Mouse (Mus musculus): ENCODE data around the gene Gm10644.

Gene Gm10644

DNA sequence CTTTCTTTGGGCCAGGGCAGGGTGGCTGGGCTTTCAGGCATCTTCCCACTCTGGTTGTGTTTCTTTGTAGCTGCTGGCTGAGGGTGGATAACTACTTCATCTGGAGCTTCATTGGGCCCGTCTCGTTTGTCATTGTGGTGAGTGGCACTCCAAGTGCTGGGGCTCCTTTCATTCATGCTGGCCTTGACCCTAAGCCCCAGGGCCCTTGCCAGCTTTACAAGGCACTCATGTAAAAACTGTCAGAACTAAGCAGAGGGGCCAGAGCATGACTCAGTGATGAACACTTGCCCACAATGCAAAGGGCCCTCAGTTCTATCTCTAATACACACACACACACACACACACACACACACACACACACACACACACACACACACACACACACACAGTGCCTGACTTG is 20.0 kb downstream of the Gm10644 start:
- no peak for DNase-seq (ENCODE audit: low spot score)

DNA sequence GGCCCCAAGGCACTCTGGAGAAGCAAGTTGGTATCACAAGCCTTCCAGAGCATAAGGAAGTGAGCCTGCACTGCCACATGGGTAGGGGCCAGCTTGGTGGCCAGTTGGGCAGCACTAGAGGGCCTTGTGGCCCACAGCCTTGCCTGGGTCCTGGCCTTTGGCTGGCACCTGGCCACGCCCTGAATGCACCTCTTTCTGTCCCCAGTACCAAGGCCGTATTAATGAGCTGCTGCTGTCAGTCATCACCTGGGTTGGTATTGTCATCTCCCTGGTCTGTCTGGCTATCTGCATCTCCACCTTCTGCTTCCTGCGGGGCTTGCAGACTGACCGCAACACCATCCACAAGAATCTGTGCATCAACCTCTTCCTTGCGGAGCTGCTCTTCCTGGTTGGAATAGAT is 20.8 kb downstream of the Gm10644 start:
- no peak for DNase-seq (ENCODE audit: low spot score)

DNA sequence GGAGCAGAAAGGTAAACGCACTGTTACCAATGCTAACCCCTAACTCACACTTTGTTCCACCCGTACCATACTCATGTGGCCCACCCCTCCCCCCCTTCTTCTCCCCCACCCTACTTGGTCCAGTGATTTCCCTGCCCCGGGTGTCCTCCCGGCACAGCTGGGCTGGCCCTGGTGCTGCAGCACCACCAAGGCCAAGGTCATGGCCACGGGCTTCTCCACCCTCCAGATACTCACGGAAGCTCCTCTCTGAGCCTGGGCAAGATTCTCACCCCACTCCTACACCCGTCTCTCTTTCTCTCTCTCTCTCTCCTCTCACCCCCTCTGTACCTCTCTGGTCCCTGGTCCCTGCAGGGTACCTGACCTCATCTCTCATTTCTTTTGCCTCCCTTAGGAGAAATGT is 28.7 kb downstream of the Gm10644 start:
- no peak for DNase-seq (ENCODE audit: low spot score)

DNA sequence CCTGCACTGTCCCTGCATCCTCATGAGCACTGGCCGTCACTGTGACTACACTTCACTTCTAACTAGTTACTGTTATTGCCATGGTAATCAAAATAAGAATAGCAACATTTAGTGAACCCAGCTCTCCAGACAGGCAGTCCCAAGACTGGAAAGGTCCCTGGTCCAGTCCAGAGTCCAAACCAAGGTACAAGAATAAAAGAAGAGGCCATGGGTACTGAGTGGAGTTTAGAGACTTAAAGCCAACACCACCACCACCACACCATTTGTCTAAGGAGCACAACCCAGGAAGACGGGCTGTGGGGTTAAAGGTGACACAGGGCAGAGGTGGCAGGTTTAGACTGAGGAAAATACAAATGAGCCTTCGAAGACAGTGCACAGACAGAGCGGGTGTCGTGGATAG is 30.4 kb downstream of the Gm10644 start:
- DNase-seq (ENCODE audit: low spot score) = no peak

DNA sequence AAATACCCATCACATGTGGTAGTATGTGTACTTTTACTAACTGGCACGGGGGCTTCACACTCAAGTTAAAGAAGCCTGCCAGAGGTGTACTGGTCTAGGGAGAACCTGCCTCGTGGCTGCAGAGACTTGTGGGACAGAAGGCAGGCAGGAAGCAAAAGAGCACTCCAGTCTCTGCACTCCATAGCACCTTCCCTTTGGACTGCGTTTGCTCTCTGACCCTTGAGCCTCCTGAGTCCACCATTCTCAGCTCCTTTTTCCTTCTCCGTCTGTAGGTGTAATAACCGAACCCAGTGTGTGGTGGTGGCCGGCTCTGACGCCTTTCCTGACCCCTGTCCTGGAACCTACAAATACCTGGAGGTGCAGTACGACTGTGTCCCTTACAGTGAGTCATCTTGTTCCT is 32.3 kb downstream of the Gm10644 start:
- no peak for DNase-seq (ENCODE audit: low spot score)

DNA sequence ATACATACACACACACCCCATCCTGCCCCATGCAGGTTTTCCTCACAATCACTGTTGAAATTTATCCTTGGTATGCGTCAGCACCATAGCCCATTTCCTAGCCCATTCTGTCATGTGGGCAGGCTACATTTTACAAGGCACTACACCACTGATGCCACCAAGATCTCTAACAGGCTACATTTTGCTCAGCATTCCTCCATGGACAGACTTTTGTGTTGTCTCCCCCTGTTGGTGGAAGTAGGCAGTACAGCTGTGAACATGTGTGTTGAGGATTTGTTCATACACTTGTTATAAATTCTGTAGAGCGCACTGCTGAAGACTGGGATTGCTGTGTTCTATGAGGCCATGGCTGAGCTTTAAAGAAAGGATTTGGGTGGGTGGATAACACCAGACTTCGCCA is 33.4 kb downstream of the Gm10644 start:
- DNase-seq (ENCODE audit: low spot score) = peak; percentile 80

DNA sequence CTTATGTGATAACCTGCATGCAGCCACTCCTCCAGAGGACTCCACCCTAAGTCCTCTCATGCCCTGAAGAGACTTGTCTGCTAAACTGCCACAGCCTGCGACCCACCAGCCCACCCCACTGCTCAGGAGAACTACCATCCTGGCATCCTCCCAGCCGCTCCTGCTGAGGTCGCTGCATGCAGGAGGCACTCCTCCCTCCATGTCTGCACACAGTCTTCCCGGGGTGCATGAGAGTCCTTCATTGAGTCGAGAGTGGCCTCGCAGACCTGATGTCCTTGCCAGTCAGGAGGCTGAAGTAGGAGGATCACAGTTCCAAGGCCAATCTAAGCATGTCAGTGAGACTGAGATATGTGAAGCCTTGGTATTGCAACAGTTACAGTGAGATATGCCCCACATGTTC is 37.4 kb downstream of the Gm10644 start:
- no peak for DNase-seq (ENCODE audit: low spot score)

DNA sequence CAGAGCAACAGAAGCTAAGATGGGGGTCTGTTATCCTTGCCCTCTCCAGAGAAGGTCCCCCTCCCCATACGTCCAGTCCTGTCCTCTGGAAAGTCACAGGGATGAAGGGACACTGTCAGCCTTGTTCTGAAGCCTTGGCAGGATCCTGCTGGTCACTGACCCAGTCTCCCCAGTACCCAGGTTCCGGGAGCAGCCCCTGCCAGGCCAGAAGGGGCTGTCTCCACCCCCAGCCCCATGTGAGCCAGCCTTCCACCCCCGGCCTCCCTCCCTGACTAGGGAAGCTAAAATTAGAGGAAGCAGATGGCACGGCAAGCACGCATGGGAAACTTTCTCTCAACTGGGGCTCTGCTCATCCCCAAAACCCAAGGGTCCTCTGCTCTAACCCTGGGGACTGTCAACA is 39.0 kb downstream of the Gm10644 start:
- no peak for DNase-seq (ENCODE audit: low spot score)

DNA sequence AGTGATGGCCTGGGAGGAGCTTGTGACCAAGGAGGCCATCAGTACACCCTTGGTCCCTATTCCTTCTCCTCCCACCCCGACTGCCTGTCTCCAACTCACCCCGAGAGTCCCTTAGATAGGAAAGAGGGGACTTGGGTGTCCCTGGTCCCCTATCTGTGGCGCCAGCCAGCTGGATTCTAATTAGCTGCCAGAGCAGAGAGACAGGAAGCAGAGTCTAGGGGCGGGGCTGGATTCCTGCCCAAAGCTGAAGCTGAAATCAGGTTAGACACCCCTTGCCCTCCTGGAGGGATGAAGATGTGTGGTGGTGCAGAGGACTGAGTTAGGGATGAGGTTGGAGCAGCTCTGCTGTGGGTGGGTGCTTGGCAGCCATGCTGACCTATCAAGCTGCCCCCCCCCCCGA is 40.1 kb downstream of the Gm10644 start:
- no peak for DNase-seq (ENCODE audit: low spot score)

DNA sequence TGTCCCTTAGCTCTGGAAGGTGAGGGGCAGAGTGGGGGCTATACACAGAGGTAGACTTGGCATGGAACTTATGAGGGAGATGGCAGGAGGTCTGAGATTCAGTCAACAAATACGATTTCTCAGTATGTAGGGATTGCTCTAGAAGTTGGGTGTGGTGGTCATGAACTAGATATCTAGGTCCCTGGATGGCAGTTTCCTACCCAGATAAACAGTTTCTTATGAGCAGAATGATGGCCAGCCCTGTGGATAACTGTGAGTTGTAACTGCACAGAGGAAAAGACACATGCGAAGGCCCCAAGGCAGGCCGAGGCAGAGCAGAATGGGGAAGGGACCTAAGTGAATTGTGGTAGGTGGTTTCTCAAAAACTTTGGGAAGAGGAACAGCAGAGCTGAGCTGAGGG is 40.8 kb downstream of the Gm10644 start:
- DNase-seq (ENCODE audit: low spot score) = no peak

DNA sequence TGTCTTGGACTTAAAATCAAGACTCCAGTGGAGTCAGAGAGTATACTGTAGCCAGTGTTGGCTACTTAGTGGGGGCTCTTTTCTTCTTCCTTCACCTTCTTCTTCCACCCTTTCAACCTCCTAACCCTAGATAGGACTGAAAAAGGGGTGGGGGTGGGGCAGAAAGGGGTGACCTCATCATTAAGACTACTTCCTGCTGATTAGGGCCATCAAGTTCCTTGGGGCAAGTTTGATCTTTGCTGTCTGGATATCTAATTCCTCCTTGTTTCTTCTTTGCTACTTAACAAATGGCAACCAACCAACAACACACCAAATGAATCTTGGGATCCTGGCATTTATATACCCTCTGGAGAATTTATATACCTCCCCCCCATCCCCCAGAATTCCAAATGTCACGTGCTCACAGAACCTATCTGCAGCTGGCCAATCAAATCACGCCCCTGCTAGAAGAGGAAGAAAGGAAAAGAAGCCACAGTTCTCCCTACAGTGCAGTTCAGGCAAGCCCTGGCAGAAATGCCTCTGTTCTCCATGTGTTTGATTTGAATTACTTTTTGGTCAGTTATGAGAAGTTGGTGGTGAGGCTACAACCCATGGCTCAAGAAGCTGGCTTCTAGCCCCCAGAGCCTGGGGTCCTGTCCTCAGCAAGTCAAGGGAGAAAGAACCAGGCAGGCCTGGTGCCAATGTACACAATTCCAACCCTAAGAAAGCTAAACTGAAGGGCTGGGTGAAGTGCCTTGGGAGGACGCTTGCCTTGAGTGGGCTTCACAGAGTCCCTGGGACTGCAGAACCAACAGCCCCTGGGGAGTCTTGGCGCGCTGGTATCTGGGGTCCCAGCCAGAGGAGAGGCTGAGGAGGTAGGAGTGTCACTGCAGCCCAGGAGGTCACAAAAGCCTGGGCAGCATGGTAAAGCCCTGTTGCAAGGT is 42.9 kb downstream of the Gm10644 start:
- DNase-seq (ENCODE audit: low spot score) = no peak

DNA sequence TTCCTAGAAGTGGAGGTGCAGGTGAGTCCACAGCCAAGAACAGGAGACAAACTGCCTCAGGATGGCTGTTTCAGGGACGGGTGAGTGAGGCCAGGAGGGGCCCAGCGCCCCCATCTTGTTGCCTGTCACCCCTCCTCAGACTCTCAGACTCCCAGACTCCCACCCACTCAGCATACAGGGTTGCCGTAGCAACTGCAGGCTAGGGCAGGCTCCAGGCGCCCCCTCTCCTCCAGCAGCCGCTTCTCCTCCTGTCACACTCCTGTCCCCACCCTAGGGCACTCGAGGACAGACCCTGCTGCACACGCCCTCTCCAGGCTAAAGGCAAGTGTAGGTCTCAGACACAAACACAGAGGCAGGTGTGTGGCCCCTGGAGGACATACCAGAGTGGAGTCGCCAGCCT is 45.7 kb downstream of the Gm10644 start:
- no peak for DNase-seq (ENCODE audit: low spot score)

DNA sequence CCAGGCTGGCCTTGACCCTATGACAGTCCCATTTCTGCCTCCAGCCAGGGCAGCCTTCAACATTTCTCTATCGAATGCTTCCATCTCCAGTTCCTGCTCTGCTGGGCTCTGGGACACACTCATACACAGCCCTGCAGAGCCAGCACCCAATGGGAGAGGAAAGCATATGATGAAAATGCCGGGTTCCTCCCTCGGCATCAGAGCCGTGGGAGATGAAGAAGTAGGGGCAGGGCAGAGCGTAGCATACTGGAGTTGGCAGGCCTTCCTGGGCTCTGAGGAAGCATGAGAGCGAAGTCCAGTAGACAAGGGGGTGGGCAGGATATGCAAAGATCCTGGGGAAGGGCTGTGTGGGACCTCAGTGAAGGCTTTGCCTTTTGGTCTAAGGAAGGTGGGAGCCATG is 46.4 kb downstream of the Gm10644 start:
- DNase-seq (ENCODE audit: low spot score) = no peak

DNA sequence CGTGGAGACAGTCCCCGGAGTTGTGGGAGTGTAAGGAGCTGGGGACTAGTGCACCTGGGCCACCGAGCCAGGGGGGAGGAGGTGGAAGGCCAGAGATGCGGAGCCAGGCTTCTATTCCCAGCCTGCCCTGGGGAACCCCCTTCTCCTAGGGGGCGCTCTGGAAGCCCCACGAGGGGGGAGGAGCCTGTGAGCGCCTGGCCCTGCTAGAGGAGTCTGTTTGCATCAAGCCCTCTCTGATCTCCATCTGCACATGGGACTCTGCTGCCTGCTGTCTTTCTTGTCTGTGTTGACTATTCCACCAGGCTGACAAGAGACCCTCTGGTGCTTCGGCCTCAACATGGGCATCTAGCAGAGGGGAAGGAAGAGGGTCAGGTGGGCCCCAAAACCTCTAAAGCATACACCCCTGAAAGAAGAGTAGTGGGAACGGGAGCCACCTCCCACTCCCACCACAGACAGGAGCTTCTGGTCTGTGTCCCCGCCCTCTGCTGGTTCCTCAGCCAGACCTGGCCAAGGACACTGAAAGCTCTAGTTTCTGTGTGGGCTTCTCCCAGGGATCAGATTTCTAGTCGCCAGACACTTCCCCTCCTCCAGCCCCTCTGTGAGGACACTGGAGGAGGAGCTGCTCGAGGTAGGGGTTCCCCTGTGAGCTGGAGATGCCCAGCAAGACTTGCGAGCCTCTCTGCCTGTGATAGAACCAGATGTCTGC is 51.9 kb downstream of the Gm10644 start:
- no peak for DNase-seq (ENCODE audit: low spot score)

DNA sequence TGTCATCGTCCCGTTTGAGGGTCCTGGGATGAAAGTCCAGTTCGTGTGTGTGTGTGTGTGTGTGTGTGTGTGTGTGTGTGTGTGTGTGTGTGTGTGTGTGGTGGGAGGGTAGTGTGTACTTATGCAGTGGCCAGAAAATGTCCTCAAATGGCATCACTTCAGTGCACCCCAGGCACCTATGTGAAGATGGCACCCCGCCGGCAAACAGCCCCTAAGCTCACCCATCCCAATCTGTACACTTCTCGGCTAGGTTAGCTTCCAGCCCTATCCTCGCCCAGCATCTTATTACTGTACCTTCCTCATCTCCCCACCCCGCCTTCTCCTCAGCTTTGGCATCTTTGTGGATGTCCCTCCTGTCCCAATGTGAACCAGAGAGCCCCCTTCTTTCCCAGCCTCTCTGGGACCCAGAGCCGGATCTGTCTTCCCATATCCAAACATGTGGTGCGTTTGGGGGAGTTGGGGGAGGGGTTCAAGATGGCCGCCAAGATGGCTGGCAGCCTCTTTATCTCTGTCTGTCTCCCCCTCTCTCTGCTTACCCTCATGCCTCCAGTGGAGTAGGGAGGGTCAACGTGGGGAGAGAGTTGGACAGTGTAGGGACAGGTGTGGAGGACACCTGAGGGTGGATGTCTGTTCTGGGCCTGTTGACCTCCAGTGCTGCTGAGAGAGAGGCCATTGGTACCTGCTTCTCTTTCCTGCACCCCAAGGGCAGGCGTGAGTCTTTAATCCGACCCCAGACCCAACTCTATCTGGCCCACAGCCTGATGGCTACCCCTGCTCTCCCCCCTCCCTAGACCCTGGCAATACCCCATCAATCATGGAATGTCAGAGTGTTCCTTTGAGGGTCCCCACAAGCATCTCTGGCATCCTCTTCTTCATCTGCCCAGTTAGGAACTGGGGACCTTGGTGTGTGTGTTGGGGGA is 53.2 kb downstream of the Gm10644 start:
- DNase-seq (ENCODE audit: low spot score) = no peak

DNA sequence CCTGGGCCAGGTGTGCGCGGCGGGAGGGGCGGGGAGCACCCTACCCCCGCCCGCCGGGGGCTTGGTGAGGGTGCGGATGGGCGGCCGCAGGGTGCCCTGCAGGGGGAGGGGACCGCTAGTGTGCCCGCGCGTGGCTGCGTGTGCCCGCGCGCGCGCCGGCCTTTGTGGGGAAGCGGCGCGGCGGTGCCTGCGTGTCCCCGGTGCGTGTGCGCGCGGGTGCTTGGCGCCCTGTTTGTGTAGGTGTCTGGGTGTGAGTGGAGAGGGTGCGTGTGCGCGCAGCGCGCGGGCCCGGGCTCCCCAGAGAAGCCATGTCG is 54.1 kb downstream of the Gm10644 start:
- DNase-seq (ENCODE audit: low spot score) = peak; percentile 77

DNA sequence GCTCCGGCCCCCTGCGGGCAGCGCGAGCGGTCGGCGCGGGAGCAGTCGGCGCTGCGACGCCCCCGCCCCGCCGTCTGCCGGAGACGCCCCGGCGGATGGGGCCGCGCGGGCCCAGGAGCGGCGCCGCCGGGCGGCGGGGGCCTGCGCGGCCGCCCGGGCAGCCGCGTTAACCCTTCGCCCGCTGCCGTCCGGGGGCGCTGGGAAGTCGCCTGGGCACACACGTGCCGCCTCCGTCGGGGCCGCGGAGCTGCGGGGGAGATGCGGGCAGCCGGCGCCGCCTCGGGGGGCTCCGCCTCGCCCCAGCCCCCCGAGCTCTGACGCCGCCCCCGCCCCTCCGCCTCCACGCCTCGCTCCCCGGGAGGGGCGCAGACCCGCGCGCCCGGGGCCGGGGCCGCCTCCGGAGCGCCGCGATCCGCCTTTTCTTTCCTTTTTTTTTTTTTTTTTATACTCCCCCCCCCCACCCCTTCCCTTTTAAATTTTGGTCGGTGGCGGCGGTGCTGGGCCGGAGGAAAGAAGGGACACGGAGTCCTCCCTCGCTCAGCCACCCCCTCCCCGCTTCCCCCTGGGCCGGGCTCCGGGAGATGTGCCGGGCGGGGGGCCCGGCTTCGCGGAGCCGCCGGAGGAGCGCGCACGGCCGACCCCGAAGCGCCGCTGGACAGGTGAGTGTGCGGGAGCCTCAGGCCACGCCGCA is 54.6 kb downstream of the Gm10644 start:
- DNase-seq (ENCODE audit: low spot score) = no peak

DNA sequence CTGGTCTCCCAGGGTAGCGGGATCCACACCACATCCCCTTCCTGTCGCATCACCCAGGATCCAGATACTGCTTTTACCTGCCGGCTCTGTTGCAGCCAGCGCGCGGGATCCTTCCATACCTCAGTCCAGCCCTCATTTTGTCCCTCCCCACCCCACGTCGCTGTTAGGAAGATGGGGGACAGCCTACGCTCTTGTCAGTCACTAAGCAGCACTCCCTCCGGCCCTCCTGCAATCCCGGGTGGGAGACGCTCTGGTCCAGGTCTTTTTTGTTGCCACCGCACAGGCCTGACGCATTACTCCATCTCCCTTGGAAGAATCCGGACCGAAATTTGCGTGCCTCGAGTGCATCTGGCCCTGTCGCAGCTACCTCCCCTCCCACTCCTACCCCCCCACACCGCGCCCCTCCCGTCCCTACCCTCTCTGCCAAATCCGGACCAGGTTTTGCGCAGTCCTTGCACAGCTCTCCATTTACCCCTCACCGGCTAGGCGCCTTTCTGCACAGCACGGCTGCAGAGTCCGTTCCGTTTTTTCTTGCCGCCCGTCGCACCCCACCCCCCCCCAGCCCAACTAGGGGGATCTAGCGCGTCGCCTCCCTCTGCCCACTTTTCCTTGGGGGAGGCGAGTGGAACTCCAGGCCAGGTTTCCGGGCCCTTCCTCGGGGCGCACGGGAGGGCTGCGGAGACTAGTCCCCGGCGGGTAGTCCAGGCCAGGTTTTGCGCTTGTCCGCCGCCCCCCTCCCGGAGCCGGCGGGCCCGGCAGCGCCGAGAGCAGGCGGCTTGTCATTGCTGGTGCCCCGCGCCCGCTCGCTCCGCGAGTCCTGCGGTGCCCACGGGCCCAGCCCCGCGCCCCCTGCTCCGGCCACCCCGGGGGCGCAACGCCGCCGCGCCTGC is 55.4 kb downstream of the Gm10644 start, which contains the start of gene Adgrl1:
TSS of gene Adgrl1 (plus strand) at position 743 of the 890 bp plus-strand sequence.
- peak; percentile 93 for DNase-seq (ENCODE audit: low spot score)

DNA sequence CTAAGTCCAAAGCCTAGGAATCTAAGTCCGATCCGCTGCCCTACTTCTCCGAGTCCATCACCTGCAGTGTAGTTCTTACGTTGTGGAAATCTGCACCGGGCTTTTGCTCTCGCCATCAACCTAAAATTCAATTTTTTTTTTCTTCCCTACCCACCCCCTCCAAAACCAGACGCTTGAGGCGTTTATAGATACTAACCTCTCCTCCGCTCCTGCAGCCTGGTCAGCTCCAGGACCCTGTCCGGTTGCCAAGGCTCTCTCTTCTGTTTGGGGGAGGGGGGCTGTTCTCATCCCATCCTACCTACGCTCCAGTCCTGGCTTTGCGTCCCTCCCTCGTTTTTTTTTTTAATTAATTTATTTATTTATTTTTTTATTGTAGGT is 56.0 kb downstream of the Gm10644 start:
- DNase-seq (ENCODE audit: low spot score) = no peak

DNA sequence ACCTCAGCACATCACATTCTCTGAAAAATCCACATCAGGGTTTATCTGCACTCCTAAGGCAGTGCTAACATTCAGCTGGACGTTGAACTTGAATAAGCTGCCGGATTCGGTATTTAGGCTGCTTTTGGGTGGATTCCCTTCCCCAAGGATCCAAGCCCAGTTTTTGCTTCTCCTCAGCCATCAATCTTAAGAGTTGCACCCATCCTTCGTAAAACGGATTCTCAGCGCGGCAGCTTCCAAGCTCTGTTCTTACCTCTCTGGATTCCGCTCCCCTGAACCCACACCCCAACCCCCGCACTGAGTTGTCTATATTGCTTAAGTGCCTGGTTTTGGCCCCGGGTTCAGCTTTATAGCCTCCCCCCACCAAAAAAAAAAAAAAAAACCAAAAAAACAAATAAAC is 56.5 kb downstream of the Gm10644 start:
- no peak for DNase-seq (ENCODE audit: low spot score)

DNA sequence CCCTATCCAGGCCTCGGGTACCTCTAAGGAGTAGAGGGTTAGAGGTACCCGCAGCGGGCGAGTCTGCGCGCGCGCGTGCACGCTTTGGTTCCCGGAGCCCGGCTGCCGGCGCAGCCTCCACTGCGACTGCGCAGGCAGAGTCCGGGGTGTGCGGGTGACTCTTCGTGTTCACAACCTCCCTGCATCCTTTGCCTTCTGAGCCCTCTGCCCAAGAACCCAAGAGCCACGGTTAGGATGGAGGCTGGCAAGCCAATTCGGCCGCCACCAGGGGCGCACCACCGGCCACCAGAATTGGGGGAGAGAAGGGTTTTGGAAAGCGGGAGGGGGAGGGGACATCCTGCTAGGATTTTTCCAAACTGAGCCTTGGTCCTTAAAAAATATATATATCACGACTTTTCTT is 57.8 kb downstream of the Gm10644 start:
- no peak for DNase-seq (ENCODE audit: low spot score)

All from left cerebral cortex, adult 11 months (tissue).